ENCODE assay signal across 11 mouse cellular contexts in genomic region chr15:77368818-77369320, GRCm38 (mm10). TPM values are rescaled to one million over a fixed set of nuclear protein-coding genes. Genes with fewer than 3 reads are reported as not detected.
A peak's percentile ranks its signal among the peaks of the same experiment; 100 is the strongest.
DNase-seq lines count a peak whose midpoint lies in the region; ATAC-seq lines count a peak whose summit lies in the region.
"Had no signal": no experiment of that assay in that cellular context is flagged by ENCODE, and none has a peak within 500 bp of the region (broad histone marks: within the 10 kb centered on the region; RNA-seq: fewer than 3 reads in every experiment).

No protein-coding gene starts in this region.

- H3K4me2 ChIP-seq in hindbrain, embryonic 15.5 days = peak overlapping the region; percentile 37; the same call in 1 of the 2 replicates
- no peak overlapping the region for H3K4me2 ChIP-seq in hindbrain, embryonic 11.5 days (replicated peaks; ENCODE audit: low read depth, low read length)

- H3K4me3 ChIP-seq in hindbrain, embryonic 15.5 days = no peak overlapping the region
- no peak overlapping the region for H3K4me3 ChIP-seq in hindbrain, embryonic 11.5 days (ENCODE audit: low read depth, low read length)

- no peaks in the 10 kb centered on the region for H3K27me3 ChIP-seq in hindbrain, embryonic 15.5 days
- H3K27me3 ChIP-seq in hindbrain, embryonic 11.5 days (ENCODE audit: control insufficient read depth, insufficient read depth, low read length) = no peaks in the 10 kb centered on the region
- H3K27me3 ChIP-seq: Patski had no signal

- no peaks in the 10 kb centered on the region for H3K9me3 ChIP-seq in hindbrain, embryonic 15.5 days
- H3K9me3 ChIP-seq in hindbrain, embryonic 11.5 days (ENCODE audit: control insufficient read depth, low read length) = no peaks in the 10 kb centered on the region

- no peaks in the 10 kb centered on the region for H3K36me3 ChIP-seq in hindbrain, embryonic 15.5 days
- no peaks in the 10 kb centered on the region for H3K36me3 ChIP-seq in hindbrain, embryonic 11.5 days (ENCODE audit: control insufficient read depth, insufficient read depth, low read length)

- peak; percentile 61 for DNase-seq in cerebellum, adult 11-12 months
- no peak for DNase-seq in hindbrain, embryonic 11.5 days (ENCODE audit: low spot score)
- peak; percentile 40 for DNase-seq in urinary bladder, postnatal 25 days (ENCODE audit: low spot score)
- no peak for DNase-seq in urinary bladder, adult 2 months (ENCODE audit: low spot score)
- DNase-seq in embryo, embryonic 11 days = no peak
- DNase-seq in right cerebral cortex, postnatal 36 days (ENCODE audit: low spot score in 2 of 2) = no peak

- no peak overlapping the region for H3K27ac ChIP-seq in hindbrain, embryonic 15.5 days (replicated peaks)
- H3K27ac ChIP-seq in hindbrain, embryonic 11.5 days (ENCODE audit: low read depth, low read length) = no peak overlapping the region

- no peak for ATAC-seq in cerebellum, adult (ENCODE audit: insufficient number of reproducible peaks, low FRiP score, low TSS enrichment)
- ATAC-seq in hindbrain, embryonic 15.5 days (ENCODE audit: low FRiP score, low read depth) = no peak
- ATAC-seq in hindbrain, embryonic 11.5 days (ENCODE audit: low FRiP score) = no peak

- no peak overlapping the region; the same call in 1 of the 2 replicates for H3K9ac ChIP-seq in hindbrain, embryonic 15.5 days
- H3K9ac ChIP-seq in hindbrain, embryonic 11.5 days (ENCODE audit: low read depth, low read length) = no peak overlapping the region

- 86% methylated on average over 12 of the region's 12 CpGs for WGBS in hindbrain, embryonic 15.5 days
- 86% methylated on average over 12 of the region's 12 CpGs for WGBS in hindbrain, embryonic 11.5 days

- H3K4me1 ChIP-seq in hindbrain, embryonic 15.5 days (replicated peaks) = peaks cover 29% of the 10 kb centered on the region
- H3K4me1 ChIP-seq in hindbrain, embryonic 11.5 days (replicated peaks; ENCODE audit: control insufficient read depth, insufficient read depth, low read length) = peaks cover 7% of the 10 kb centered on the region

RNA-seq across cellular contexts. Expression of gene Apol7a, which starts 30.0 kb away (rescaled TPM):
- 0.07 TPM in 1 of 2 replicates, not detected in the other for polyA plus RNA-seq in hindbrain, embryonic 15.5 days (2015; fragmentation: Nextera tagmentation; extraction: Ambion mirVana)
- polyA plus RNA-seq in hindbrain, embryonic 11.5 days (2014; fragmentation: Nextera tagmentation; extraction: Ambion mirVana) = not detected in 2 replicates
- polyA plus RNA-seq in urinary bladder, adult 2 months (2012; rRNA removed) = 1.8 and 2.8 TPM in 2 replicates
- polyA plus RNA-seq: lung, embryonic 14.5 days; neural tube, embryonic 14.5 days; Patski had no signal

RNA-seq across cellular contexts. Expression of gene Apol9a, which starts 42.1 kb away (rescaled TPM):
- 0.04 and 0.09 TPM in 2 replicates for polyA plus RNA-seq in hindbrain, embryonic 15.5 days (2015; fragmentation: Nextera tagmentation; extraction: Ambion mirVana)
- 0.03 and 0.06 TPM in 2 replicates for polyA plus RNA-seq in hindbrain, embryonic 11.5 days (2014; fragmentation: Nextera tagmentation; extraction: Ambion mirVana)
- 3.4 and 3.9 TPM in 2 replicates for polyA plus RNA-seq in urinary bladder, adult 2 months (2012; rRNA removed)
- polyA plus RNA-seq: lung, embryonic 14.5 days had no signal

Comparison
In these comparisons a context has a peak if more than half of its experiments do, and no peak if none do; other contexts are left out.
1. DNase-seq: peak in cerebellum, adult 11-12 months (single experiment) and urinary bladder, postnatal 25 days (single experiment); none in hindbrain, embryonic 11.5 days (single experiment), urinary bladder, adult 2 months (single experiment), embryo, embryonic 11 days (single experiment) and right cerebral cortex, postnatal 36 days (0 of 2).